Mouse (Mus musculus): ENCODE measurements at regions not wholly inside any gene's neighbourhood (a gene's known extent, or its start where the extent isn't known, plus 50 kb on each side); places are given as distances from the start of the nearest gene placed in this dataset.

DNA sequence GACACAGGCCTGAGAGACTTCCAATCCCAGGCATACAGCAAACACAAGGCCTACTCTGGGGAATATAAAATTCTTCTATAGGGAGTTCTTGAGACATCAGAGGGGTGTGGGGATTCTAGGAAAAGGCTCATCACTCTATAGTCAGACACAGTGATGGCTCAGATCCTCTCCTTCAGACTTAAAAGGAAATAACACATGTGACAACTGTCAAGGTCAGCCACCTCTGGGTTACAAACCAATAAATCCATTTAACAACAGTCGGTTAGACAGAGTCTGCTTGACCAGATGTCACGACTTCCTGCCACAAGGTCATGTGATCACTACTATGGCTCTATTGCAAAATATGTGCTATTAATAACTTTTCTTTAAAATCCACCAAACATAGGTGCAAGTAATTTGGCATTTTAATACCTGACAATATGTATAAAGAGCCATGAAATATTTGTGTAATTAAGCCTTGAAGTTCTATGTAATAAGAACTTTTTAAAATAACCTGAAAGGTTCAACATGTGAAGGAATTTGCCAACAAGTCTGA lies 94.1 kb upstream of the Lpar1 start:
- H3K4me1 ChIP-seq = no peaks in the 10 kb centered on the region
- no peak overlapping the region for H3K4me2 ChIP-seq (replicated peaks)
- no peak overlapping the region for H3K9ac ChIP-seq (replicated peaks)
- no peak overlapping the region for H3K4me3 ChIP-seq
- H3K36me3 ChIP-seq = no peaks in the 10 kb centered on the region
- H3K27ac ChIP-seq (replicated peaks) = no peak overlapping the region
- ATAC-seq (ENCODE audit: low FRiP score, low read depth) = no peak
- WGBS = 75% methylated on average over 2 of the region's 2 CpGs
- no peaks in the 10 kb centered on the region for H3K9me3 ChIP-seq
- no peaks in the 10 kb centered on the region for H3K27me3 ChIP-seq

DNA sequence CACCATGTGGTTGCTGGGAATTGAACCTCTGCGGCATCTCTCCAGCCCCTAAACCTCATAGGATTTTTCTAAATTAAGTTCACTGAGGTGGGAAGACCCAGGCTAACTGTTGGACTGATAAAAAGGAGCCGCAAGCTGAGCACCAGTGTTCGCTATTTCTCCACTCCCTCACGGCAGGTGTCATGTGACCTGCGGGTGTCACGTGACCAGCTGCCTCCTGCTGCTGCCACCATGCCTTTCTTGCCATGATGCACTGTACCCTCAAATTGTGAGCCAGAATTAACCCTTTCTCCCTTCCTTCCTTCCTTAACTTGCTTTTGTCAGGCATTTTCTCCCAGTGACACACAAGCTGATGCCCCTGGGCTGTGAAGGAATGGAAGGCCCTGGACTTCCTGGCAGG lies 93.1 kb upstream of the Lpar1 start:
- H3K27ac ChIP-seq (replicated peaks) = no peak overlapping the region
- H3K4me3 ChIP-seq = no peak overlapping the region
- H3K36me3 ChIP-seq = no peaks in the 10 kb centered on the region
- H3K9me3 ChIP-seq = no peaks in the 10 kb centered on the region
- 94% methylated on average over 6 of the region's 6 CpGs for WGBS
- ATAC-seq (ENCODE audit: low FRiP score, low read depth) = no peak
- no peak overlapping the region for H3K4me2 ChIP-seq (replicated peaks)
- H3K27me3 ChIP-seq = no peaks in the 10 kb centered on the region
- H3K4me1 ChIP-seq = no peaks in the 10 kb centered on the region
- H3K9ac ChIP-seq (replicated peaks) = no peak overlapping the region

- H3K4me2 ChIP-seq (replicated peaks) = no peak overlapping the region
- no peaks in the 10 kb centered on the region for H3K4me1 ChIP-seq
- no peaks in the 10 kb centered on the region for H3K36me3 ChIP-seq
- H3K27me3 ChIP-seq = no peaks in the 10 kb centered on the region
- H3K27ac ChIP-seq (replicated peaks) = no peak overlapping the region
- no peak overlapping the region for H3K4me3 ChIP-seq
- no peak overlapping the region for H3K9ac ChIP-seq (replicated peaks)
- ATAC-seq (ENCODE audit: low FRiP score, low read depth) = no peak
- 66% methylated on average over 4 of the region's 4 CpGs for WGBS
- no peaks in the 10 kb centered on the region for H3K9me3 ChIP-seq
Measured at GRCm38 (mm10) chr4:58643371-58643770, 89.7 kb upstream of the Lpar1 start.

GRCm38 (mm10) chr4:58642236-58642635 lies 88.5 kb upstream of the Lpar1 start:
- Histone ChIP-seq H3K27me3 (no peaks in the 10 kb centered on the region), H3K4me1 (no peaks in the 10 kb centered on the region), H3K4me3 (no peak overlapping the region), H3K9ac (replicated peaks) (no peak overlapping the region), H3K27ac (replicated peaks) (no peak overlapping the region), H3K36me3 (no peaks in the 10 kb centered on the region), H3K9me3 (no peaks in the 10 kb centered on the region), H3K4me2 (replicated peaks) (no peak overlapping the region)
- WGBS = 88% methylated on average over 10 of the region's 10 CpGs
- ATAC-seq (ENCODE audit: low FRiP score, low read depth) = no peak

DNA sequence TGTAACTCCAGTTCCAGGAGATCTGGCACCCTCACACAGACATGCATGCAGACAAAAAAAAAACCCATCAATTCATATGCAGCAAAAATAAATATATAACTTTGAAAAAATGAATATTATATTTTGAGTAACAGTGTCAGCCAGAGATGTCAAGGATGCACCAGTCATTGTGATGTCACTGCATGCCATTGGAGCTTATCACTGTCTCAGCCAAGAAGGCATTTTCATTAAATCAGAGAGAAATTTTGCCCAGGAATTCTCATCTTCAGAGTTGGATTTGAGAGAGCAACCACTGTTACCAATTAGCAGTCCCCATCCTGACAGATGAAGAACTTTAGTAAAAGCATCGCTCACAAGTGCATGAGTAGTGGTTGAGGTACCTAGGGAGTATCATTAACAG lies 79.0 kb upstream of the Lpar1 start:
- Histone ChIP-seq H3K4me2 (replicated peaks) (no peak overlapping the region), H3K36me3 (no peaks in the 10 kb centered on the region), H3K27ac (replicated peaks) (no peak overlapping the region), H3K9ac (replicated peaks) (no peak overlapping the region), H3K4me3 (no peak overlapping the region), H3K27me3 (no peaks in the 10 kb centered on the region), H3K9me3 (no peaks in the 10 kb centered on the region), H3K4me1 (no peaks in the 10 kb centered on the region)
- WGBS = 83% methylated on average over 1 of the region's 1 CpGs
- ATAC-seq (ENCODE audit: low FRiP score, low read depth) = no peak

DNA sequence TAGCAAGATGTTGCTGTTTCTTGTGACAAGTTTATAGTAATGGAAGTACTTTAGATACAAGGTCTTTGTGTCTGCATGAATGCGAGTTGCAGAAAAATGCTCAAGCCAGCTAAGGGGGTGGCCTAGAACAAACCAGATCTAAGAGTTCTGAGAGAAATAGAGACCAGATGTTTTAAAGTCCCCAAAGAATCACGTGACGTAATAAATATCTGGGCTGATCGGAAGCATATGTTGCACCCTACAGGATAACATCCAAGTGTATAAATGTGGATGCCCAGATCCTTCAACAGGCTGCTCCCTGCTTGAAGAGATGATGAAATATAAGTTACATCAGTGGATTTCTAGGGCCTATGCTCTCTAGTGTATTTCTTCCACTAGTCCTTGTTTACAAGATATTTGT lies 77.7 kb upstream of the Lpar1 start:
- 81% methylated on average over 4 of the region's 4 CpGs for WGBS
- no peak for ATAC-seq (ENCODE audit: low FRiP score, low read depth)
- Histone ChIP-seq H3K9ac (replicated peaks) (no peak overlapping the region), H3K27me3 (no peaks in the 10 kb centered on the region), H3K4me1 (no peaks in the 10 kb centered on the region), H3K36me3 (no peaks in the 10 kb centered on the region), H3K27ac (replicated peaks) (no peak overlapping the region), H3K9me3 (no peaks in the 10 kb centered on the region), H3K4me3 (no peak overlapping the region), H3K4me2 (replicated peaks) (no peak overlapping the region)

DNA sequence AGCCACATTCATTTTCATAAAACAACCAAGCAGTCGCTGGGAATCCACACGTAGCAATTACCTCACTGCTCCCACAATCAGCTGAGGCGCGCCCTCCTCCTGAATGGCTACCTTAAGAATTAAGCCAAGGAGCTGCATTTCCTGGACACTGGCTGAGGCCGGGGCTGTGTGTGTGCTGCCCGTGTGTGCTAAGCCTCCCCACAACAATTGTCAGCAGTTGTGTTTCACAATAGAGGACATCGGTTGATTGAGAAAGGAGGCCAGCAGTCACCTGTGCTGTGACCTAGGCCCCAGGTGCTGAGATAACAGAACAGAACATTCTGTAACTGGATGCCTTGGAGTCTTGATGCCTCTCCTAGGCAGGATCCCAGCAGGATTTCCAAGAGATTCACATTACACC lies 73.3 kb upstream of the Lpar1 start:
- WGBS = 70% methylated on average over 7 of the region's 7 CpGs
- Histone ChIP-seq H3K27ac (replicated peaks) (no peak overlapping the region), H3K9me3 (no peaks in the 10 kb centered on the region), H3K36me3 (no peaks in the 10 kb centered on the region), H3K4me2 (replicated peaks) (no peak overlapping the region), H3K9ac (replicated peaks) (no peak overlapping the region), H3K27me3 (no peaks in the 10 kb centered on the region), H3K4me1 (no peaks in the 10 kb centered on the region), H3K4me3 (no peak overlapping the region)
- ATAC-seq (ENCODE audit: low FRiP score, low read depth) = no peak

DNA sequence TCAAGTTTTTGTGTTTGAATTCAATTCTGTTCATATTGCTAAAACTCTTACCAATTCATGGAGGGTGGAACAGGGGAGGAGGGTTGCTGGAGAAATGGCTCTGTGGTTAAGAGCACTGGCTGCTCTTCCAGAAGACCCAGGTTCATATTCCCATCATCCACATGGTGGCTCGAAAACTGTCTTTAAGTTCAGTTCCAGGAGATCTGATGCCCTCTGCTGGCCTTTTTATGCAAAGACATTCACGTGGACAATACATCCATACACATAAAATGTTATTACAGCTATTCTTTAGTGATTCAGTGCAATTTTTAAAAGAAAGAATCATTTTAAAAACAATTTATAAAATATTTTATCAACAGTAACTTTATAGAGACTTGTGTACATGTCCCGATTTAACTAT lies 70.4 kb upstream of the Lpar1 start:
- Histone ChIP-seq H3K9ac (replicated peaks) (no peak overlapping the region), H3K27me3 (no peaks in the 10 kb centered on the region), H3K9me3 (no peaks in the 10 kb centered on the region), H3K27ac (replicated peaks) (no peak overlapping the region), H3K4me1 (no peaks in the 10 kb centered on the region), H3K36me3 (no peaks in the 10 kb centered on the region), H3K4me3 (no peak overlapping the region), H3K4me2 (replicated peaks) (no peak overlapping the region)
- WGBS = 76% methylated on average over 3 of the region's 3 CpGs
- ATAC-seq (ENCODE audit: low FRiP score, low read depth) = no peak

DNA sequence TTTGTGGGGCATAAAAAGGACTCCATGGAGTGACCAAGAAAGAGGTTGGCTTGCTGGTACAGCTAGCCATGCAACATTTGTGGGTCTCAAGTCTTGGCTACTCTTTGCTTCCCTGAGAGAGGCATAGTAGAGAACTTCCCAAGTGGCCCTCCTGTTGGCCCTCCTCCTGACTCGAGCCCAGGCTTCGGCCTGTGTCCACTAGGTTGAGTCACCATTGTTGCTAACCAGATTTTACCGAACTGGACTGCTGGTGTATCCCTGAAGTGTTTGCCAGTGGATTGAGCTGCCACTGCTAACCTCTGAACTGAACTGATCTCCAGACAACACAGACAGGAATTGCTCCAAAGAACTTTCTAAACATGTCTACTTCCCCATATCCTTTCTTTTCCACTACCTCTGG lies 66.9 kb upstream of the Lpar1 start:
- H3K4me2 ChIP-seq (replicated peaks) = no peak overlapping the region
- H3K27ac ChIP-seq (replicated peaks) = no peak overlapping the region
- no peak overlapping the region for H3K4me3 ChIP-seq
- H3K9ac ChIP-seq (replicated peaks) = no peak overlapping the region
- no peaks in the 10 kb centered on the region; the same call in 1 of the 2 replicates for H3K4me1 ChIP-seq
- H3K36me3 ChIP-seq = no peaks in the 10 kb centered on the region
- H3K27me3 ChIP-seq = no peaks in the 10 kb centered on the region
- ATAC-seq (ENCODE audit: low FRiP score, low read depth) = no peak
- H3K9me3 ChIP-seq = no peaks in the 10 kb centered on the region
- 86% methylated on average over 3 of the region's 3 CpGs for WGBS

DNA sequence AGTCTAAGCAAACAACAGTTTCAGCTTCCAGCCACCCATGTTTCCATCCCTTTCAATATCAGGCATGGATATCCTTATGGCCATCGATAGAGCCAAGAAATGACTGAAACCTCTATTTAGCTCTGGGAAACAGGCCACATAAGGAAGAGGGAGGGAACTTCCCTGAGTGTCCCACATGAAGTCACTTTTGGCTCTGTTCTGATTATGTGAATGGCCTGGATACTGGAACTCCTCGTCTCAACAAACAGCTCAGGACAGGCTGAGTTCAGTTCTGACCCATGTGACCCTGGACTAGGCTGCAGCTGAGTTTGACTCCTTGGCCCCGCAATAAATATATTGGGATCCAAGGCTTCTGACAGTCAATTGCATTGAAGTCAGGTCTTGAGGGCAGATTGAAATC lies 63.6 kb upstream of the Lpar1 start:
- Histone ChIP-seq H3K9me3 (no peaks in the 10 kb centered on the region), H3K4me2 (replicated peaks) (no peak overlapping the region), H3K36me3 (no peaks in the 10 kb centered on the region), H3K27ac (replicated peaks) (no peak overlapping the region), H3K9ac (replicated peaks) (no peak overlapping the region), H3K4me1 (no peaks in the 10 kb centered on the region; the same call in 1 of the 2 replicates), H3K27me3 (no peaks in the 10 kb centered on the region), H3K4me3 (no peak overlapping the region)
- no peak for ATAC-seq (ENCODE audit: low FRiP score, low read depth)
- 87% methylated on average over 3 of the region's 3 CpGs for WGBS

DNA sequence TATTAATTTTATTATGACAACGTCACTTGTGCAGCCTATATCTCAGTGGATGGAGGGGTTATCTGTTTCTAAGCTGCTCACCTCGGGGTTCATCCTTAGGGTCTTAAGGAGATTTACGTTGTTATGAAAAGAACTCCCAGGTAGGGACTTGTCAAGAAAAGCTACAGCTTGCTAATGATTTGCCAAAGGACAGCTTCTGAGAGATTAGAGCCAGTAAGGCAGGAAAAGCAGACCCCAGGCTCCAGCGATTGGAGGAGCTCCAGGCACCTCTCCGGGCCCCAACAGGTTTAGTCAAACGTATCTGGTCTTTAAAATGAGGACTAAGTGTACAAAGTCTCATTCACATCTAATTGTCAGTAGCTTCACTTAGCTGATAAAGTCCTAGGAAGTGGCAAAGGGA lies 59.8 kb upstream of the Lpar1 start:
- no peak overlapping the region for H3K27ac ChIP-seq (replicated peaks)
- no peak overlapping the region for H3K4me2 ChIP-seq (replicated peaks)
- 46% methylated on average over 6 of the region's 6 CpGs for WGBS
- no peaks in the 10 kb centered on the region for H3K36me3 ChIP-seq
- H3K4me1 ChIP-seq = no peaks in the 10 kb centered on the region; the same call in 1 of the 2 replicates
- H3K9ac ChIP-seq (replicated peaks) = no peak overlapping the region
- no peaks in the 10 kb centered on the region for H3K9me3 ChIP-seq
- H3K27me3 ChIP-seq = no peaks in the 10 kb centered on the region
- H3K4me3 ChIP-seq = no peak overlapping the region
- ATAC-seq (ENCODE audit: low FRiP score, low read depth) = no peak

DNA sequence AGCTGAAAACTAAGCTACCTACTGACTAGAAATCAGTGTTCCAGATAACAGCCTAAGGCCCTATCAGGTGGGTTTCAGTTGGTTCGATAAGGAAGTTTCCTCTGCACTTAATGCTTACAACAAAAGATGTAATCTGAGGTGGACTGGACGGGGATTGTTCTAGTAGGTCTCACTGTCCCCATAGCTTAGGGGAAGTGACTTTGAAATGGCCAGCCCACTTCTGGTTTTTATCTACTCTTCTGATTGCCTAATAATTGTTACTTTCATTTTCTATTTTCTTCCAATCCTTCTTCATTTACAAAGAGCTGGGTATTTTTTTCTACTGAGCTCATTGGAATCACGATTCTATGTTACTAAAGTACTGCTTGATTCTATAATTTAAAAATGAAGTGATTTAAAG lies 59.3 kb upstream of the Lpar1 start:
- Histone ChIP-seq H3K4me3 (no peak overlapping the region), H3K9me3 (no peaks in the 10 kb centered on the region), H3K27me3 (no peaks in the 10 kb centered on the region), H3K36me3 (no peaks in the 10 kb centered on the region), H3K4me1 (no peaks in the 10 kb centered on the region; the same call in 1 of the 2 replicates), H3K9ac (replicated peaks) (no peak overlapping the region), H3K4me2 (replicated peaks) (no peak overlapping the region), H3K27ac (replicated peaks) (no peak overlapping the region)
- 87% methylated on average over 3 of the region's 3 CpGs for WGBS
- no peak for ATAC-seq (ENCODE audit: low FRiP score, low read depth)

DNA sequence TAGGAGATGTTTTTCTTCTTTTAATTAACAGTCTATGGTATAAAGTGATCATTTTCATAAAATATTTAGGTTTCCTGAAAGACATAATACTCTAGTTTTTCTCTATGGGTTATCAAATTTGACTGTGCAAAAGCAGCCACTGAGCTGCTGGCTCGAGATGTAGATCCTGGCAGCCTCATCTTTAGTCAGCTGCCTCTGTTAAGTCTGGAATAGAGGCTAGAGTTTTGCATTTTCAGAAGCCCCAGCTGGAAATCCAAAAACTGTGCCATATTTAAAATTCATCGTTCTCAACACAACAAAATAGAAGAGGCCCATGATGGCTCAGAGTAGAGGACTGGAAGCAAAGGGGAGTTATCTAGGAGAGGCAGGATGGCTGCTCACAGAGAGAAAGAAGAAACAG lies 53.8 kb upstream of the Lpar1 start:
- Histone ChIP-seq H3K9me3 (no peaks in the 10 kb centered on the region), H3K27ac (replicated peaks) (no peak overlapping the region), H3K9ac (replicated peaks) (no peak overlapping the region), H3K4me2 (replicated peaks) (no peak overlapping the region), H3K4me3 (no peak overlapping the region), H3K4me1 (no peaks in the 10 kb centered on the region), H3K27me3 (no peaks in the 10 kb centered on the region), H3K36me3 (no peaks in the 10 kb centered on the region)
- 82% methylated on average over 2 of the region's 2 CpGs for WGBS
- no peak for ATAC-seq (ENCODE audit: low FRiP score, low read depth)

All from midbrain, embryonic 12.5 days (tissue).